Mouse (Mus musculus): ENCODE measurements around the gene Mrpl12.

Mrpl12 gene

GRCm38 (mm10) chr11:120484265-120484981 is at the start of gene Mrpl12:
TSS of gene Mrpl12 (plus strand) at chr11:120484613.
- peak; percentile 93 to 94 for DNase-seq (ENCODE audit: low spot score in 2 of 2)

GRCm38 (mm10) chr11:120437152-120437856 is 47.1 kb upstream of the Mrpl12 start, which contains the start of gene Nploc4:
TSS of gene Nploc4 (minus strand) at chr11:120437708.
- DNase-seq (ENCODE audit: low spot score in 2 of 2): peak; percentile 87 to 91

- DNase-seq (ENCODE audit: low spot score in 2 of 2): no peak
Observed at GRCm38 (mm10) chr11:120437857-120438385, 46.5 kb upstream of the Mrpl12 start.

GRCm38 (mm10) chr11:120442344-120442743 is 42.1 kb upstream of the Mrpl12 start, which contains the start of gene Tspan10:
TSS of gene Tspan10 (plus strand) at chr11:120442644.
- DNase-seq (ENCODE audit: low spot score in 2 of 2): no peak

GRCm38 (mm10) chr11:120442765-120443280 is 41.6 kb upstream of the Mrpl12 start:
- no peak for DNase-seq (ENCODE audit: low spot score in 2 of 2)

GRCm38 (mm10) chr11:120444106-120444505 is 40.3 kb upstream of the Mrpl12 start:
- no peak for DNase-seq (ENCODE audit: low spot score in 2 of 2)

GRCm38 (mm10) chr11:120445475-120445874 is 38.9 kb upstream of the Mrpl12 start:
- no peak for DNase-seq (ENCODE audit: low spot score in 2 of 2)

- no peak for DNase-seq (ENCODE audit: low spot score in 2 of 2)
Observed at GRCm38 (mm10) chr11:120447179-120447578, 37.2 kb upstream of the Mrpl12 start.

- DNase-seq (ENCODE audit: low spot score in 2 of 2): no peak
Observed at GRCm38 (mm10) chr11:120452246-120452645, 32.2 kb upstream of the Mrpl12 start.

- DNase-seq (ENCODE audit: low spot score in 2 of 2): no peak
Observed at GRCm38 (mm10) chr11:120453306-120453705, 31.1 kb upstream of the Mrpl12 start, which contains the start of gene Pde6g. TSS of gene Pde6g (minus strand) at chr11:120453500.

- no peak for DNase-seq (ENCODE audit: low spot score in 2 of 2)
Observed at GRCm38 (mm10) chr11:120454965-120455364, 29.4 kb upstream of the Mrpl12 start.

GRCm38 (mm10) chr11:120455413-120455812 is 29.0 kb upstream of the Mrpl12 start:
- DNase-seq (ENCODE audit: low spot score in 2 of 2): no peak

- no peak for DNase-seq (ENCODE audit: low spot score in 2 of 2)
Observed at GRCm38 (mm10) chr11:120457370-120457769, 27.0 kb upstream of the Mrpl12 start.

- peak; percentile 86 to 90 for DNase-seq (ENCODE audit: low spot score in 2 of 2)
Observed at GRCm38 (mm10) chr11:120457772-120458751, 26.4 kb upstream of the Mrpl12 start, which contains the start of the genes Oxld1 and Ccdc137. TSS of gene Oxld1 (minus strand) at chr11:120458068. TSS of gene Ccdc137 (plus strand) at chr11:120458115.

- no peak for DNase-seq (ENCODE audit: low spot score in 2 of 2)
Observed at GRCm38 (mm10) chr11:120458847-120459597, 25.4 kb upstream of the Mrpl12 start.

GRCm38 (mm10) chr11:120463536-120463935 is 20.9 kb upstream of the Mrpl12 start:
- no peak for DNase-seq (ENCODE audit: low spot score in 2 of 2)

- no peak for DNase-seq (ENCODE audit: low spot score in 2 of 2)
Observed at GRCm38 (mm10) chr11:120464365-120464764, 20.0 kb upstream of the Mrpl12 start.

- DNase-seq (ENCODE audit: low spot score in 2 of 2): no peak
Observed at GRCm38 (mm10) chr11:120465521-120465920, 18.9 kb upstream of the Mrpl12 start.

GRCm38 (mm10) chr11:120467051-120467735 is 17.2 kb upstream of the Mrpl12 start, which contains the start of gene Arl16:
TSS of gene Arl16 (minus strand) at chr11:120467607.
- DNase-seq (ENCODE audit: low spot score in 2 of 2): peak; percentile 97 to 98

GRCm38 (mm10) chr11:120467736-120468092 is 16.7 kb upstream of the Mrpl12 start:
- DNase-seq (ENCODE audit: low spot score in 2 of 2): no peak
